Mouse (Mus musculus): ENCODE measurements at regions not wholly inside any gene's neighbourhood (a gene's known extent, or its start where the extent isn't known, plus 50 kb on each side); places are given as distances from the start of the nearest gene placed in this dataset.

DNA sequence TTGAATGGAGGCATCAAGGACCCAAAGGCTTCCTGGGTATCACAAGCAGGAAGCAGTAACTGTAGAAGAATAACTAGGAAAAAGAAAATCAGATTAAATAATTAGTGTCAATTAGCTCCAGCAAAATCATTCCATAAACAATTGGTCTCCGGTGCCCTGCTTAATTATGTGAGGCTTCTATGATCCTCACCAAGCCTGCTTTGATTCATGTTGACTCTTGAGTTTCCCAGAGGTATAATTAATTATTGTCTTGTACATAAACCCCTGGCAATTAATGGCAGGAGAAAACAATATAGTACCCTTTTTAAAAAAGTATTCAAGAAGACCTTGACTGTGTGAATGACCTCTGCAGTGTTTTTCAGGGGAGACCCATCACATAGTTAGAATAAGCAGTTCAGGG is 61.5 kb upstream of the Sp8 start:
- DNase-seq (ENCODE audit: low spot score), result no peak

- DNase-seq (ENCODE audit: low spot score), result no peak
Observed at GRCm38 (mm10) chr12:118781978-118782377, 64.2 kb upstream of the Sp8 start.

DNA sequence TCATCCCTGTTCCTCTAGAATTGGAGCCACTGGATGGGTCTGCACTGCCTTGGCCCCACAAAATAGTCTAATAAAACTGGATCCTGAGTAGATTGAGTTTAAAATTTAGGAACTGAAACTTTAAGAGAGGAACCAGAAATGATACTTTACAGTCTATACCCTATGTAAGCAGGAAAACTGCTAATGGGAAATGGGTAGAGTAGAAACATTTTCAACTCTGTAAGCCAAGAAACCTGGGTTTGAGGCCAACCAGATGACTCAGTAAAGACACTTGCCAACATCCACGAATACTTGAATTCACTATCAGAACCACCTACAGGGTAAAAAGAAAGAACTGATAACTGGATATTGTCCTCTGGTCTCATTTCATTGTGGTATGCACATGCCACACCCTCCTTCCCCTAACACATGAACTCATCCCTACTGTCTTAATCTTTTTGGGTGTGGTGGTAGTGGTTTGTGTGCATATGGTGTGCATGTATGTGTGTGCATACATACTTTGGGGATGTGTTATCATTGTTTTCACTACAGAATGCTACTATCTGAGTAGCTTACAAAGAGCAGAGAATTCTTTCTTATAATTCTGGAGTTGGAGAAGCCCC is 70.6 kb upstream of the Sp8 start:
- no peak for DNase-seq (ENCODE audit: low spot score)

DNA sequence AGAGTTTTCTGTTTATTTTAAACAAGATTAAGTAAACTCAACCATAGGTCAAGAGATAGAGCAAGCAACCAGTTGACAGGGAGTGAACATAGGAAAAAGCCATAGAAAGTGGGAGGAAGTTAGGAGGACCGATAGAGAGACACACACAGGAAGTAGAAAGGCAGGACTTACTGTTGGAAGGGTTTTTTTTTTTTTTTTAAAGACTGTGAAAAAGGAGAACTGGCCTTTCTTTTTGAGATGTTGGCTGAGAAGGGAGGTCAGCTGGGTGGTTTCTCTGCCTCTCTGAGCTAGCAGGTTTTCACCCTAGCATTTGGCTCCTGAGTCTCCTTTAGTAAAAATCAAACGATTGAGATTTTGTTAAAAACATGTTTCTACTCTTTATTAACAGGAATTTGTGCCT is 73.3 kb upstream of the Sp8 start:
- no peak for DNase-seq (ENCODE audit: low spot score)

GRCm38 (mm10) chr12:118766472-118766871 is 79.7 kb upstream of the Sp8 start:
- DNase-seq (ENCODE audit: low spot score), result no peak

DNA sequence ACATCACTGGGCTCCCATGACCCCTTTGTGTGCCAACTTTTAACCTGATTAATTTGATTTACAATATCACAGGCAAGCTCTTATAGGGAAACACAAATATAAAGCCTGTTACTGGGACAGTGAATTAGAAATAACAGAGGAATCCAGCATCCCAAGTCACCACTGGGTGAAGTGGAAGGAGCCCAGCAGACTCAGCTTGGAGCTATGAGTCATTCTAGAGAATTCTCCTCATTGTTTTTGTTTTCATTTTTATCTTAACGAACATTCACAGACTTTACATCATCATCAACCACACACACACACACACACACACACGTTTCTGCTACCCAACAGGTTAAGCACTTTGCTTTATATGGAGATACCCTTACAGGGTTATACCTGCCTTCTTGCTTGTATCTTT is 92.1 kb upstream of the Sp8 start:
- DNase-seq (ENCODE audit: low spot score), result no peak

DNA sequence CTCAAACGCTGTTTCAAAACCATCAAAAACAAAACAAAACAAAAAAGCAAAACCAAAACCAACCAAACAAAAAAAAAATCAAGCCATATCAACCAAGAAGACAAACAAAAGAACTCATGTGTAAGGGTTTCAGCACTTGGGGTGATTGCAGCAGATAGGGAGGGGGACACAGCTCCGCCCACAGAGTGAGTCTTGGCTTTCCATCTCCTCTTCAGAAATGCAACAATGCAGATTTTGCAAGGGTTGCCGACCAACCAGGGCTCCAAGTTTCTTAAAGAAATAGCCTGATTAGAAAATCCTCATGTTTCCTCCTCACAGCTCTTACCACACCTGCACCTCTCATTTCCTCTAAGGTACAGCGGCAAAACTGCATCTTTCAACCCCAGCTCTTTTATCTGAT is 107.0 kb upstream of the Sp8 start:
- DNase-seq (ENCODE audit: low spot score), result no peak

- no peak for DNase-seq (ENCODE audit: low spot score)
Observed at GRCm38 (mm10) chr12:118725891-118726290, 120.2 kb upstream of the Sp8 start.

DNA sequence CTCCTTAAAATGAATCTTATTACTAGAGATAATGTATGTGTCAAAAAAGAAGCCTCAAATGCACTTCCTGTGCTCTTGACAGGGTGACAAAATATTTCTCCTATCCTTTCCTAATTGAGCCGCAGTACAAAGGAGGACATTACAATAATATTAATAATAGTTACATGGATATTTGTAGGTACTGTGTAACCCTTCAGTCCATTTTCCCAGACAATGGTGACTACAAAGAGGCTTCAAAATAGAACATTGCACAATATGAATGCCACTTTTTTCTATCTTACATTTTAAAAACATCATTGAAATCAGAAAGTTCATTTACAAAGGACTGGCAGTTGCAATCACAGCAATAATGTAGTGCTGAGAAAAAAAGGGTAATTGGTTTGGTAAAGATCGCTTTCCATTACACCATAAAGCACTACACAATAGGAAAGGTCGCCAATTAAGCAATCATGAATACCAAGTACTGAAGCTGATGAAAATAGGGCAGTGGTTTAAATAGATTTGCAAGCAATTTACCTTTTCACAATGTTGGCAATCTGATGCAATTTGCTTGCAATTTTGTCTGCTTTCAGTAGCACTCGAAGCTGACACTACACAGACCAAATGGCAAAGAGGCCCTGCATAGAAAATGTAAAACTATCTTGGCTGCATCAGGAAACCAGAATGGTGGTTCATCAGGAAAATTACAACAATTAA is 126.1 kb upstream of the Sp8 start:
- no peak for DNase-seq (ENCODE audit: low spot score)

DNA sequence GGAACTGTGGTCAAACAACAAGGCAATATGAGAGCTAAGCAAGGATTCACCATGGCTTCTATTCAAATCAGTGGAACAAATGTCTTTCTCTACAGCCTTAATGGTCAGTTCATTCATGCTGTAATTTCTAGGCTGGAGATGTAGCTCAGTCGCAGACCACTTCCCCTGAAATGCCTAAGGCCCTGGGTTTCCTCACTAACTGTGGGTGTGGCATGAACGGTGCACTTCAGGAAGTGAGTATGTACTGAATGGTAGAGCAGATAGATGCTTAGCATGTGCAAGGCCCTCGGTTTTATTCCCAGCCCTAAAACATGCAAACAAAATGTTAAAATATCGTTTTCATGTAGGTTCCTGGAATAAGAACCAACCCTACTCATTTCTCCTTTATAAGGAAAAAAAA is 129.3 kb upstream of the Sp8 start:
- DNase-seq (ENCODE audit: low spot score), result no peak

- DNase-seq (ENCODE audit: low spot score), result no peak
Observed at GRCm38 (mm10) chr12:118706626-118707025, 139.5 kb upstream of the Sp8 start.

DNA sequence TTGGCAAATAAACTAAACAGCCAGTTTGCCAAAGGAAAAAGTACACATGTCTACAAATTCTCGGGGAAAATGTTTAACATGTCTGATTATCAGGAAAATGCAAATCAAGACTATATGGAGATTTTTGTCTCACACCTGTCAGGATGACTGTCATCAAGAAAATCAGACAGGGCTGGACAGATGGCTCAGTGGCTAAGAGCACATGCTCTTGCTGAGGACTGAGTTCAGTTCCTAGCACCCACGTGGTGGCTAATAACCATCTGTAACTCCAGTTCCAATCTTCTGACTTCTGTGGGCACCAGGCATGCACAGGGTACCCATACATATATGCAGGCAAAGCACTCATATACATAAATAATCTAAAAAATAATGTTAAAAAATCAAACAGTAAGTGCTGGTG is 141.3 kb upstream of the Sp8 start:
- no peak for DNase-seq (ENCODE audit: low spot score)

- DNase-seq (ENCODE audit: low spot score), result no peak
Observed at GRCm38 (mm10) chr12:118703730-118704129, 142.4 kb upstream of the Sp8 start.

- DNase-seq (ENCODE audit: low spot score), result no peak
Observed at GRCm38 (mm10) chr12:118703068-118703662, 143.0 kb upstream of the Sp8 start.

DNA sequence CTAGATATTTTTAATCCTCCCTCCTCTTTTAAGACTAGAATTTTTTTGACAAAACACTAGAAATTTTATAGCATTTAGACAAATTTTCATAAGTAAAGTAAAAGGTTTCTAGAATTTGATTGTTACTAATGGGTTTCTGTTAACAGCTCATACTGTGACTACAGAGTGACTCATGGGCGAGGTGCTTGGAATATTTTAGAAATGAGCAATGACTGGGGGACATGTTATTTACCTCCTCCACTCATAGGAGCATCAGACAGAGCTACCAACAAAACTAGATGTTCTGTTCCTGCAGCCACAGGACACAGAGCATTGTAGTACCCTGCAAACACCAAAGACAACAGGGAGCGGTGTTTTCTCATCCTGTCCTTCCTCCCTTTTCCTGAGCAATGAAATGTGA is 144.3 kb upstream of the Sp8 start:
- DNase-seq (ENCODE audit: low spot score), result no peak

- no peak for DNase-seq (ENCODE audit: low spot score)
Observed at GRCm38 (mm10) chr12:118698110-118698509, 148.0 kb upstream of the Sp8 start.

GRCm38 (mm10) chr12:118694701-118695100 is 151.4 kb upstream of the Sp8 start:
- no peak for DNase-seq (ENCODE audit: low spot score)

DNA sequence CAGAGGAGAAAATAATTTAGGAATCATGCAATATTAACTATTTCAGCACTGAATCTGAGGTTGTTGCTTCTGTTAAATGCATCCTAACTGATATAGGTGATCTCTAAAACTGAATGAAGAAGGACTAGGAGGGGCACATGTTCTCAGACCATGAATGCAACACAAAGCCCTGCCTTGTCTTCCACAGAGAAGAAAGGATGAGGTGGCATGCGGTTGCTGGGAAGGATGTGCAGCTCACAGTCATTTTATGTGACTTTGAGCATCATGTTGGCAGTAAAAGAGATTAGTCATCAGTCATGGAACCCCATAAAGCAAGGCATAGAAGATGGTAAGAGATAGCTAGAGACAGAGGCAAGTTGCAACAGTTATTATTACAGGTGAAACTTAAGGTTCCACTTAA is 163.2 kb upstream of the Sp8 start:
- DNase-seq (ENCODE audit: low spot score), result no peak

GRCm38 (mm10) chr12:118677989-118678388 is 168.1 kb upstream of the Sp8 start:
- DNase-seq (ENCODE audit: low spot score), result no peak

DNA sequence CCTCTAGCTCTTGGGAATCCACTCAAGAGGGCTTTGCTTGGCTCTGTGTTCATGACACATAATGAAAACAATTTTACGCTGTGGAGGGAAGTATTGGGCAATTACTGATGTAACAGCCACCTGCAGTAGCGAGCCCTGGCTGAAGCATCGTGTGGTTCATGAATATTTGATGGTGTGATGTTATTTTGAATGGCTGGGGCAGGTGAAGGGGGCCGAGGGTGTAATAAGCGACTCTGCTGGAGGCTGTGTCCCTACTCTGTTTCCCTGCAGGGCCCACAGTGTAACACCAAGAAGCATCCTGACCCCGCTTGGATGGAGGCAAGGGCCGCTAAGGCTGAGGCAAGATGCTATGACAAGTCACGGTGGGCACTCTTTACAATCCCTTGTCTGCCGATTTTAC is 184.6 kb upstream of the Sp8 start:
- DNase-seq (ENCODE audit: low spot score), result no peak

DNA sequence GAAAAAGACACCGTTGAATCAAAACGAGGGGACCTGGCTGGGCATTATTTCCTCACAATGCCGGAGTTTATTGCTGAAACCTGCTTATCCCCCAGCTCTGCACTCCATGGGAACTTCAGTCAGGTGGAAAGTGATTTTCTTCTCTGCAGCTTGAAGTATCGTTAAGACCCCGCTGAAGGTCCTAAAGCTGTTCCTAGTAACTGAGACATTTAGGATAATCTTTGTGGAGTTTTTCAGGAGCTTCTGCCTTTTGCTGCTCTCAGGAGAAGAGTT is 185.0 kb upstream of the Sp8 start:
- no peak for DNase-seq (ENCODE audit: low spot score)

DNA sequence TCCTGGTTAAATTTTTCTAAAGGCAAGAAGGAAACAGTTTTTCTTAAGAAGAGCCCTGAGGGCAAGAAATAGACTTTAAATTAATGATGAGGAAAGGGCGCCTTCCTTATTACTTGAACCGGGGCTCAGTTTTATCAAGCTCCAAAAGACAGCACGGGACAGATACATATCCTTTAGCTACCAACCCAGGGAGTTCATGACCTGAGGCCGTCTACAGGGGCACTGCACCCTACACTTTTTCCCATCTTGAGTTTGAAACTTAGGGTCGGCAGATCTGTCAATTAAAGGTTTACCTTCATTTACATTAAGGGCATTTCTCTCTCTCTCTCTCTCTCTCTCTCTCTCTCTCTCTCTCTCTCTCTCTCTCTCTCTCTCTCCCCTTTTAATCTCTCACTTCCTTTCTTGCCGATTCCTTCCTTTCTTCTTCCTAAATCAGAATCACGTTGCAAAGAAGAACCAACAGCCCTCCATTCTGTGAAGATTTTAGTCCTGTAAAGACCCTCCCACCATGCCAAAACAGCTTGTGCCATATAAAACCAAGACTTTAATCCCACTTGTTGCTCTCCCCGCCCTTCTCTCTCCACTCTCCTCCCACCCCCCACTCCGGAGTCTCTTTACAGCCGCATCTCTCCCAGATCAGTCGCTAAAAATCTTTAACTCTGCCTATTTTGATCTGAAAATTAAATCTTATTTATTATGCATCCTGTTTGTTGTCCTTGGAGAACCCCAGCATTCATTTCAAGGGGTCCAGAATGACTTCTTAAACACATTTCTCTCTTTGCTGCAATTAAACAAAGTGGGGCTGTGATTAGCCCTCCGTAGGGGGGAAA is 185.5 kb upstream of the Sp8 start:
- DNase-seq (ENCODE audit: low spot score), result no peak
